Mouse (Mus musculus): Measurements from ENCODE around the gene Dennd4c. TPM values are rescaled to one million over a fixed set of nuclear protein-coding genes. Genes with fewer than 3 reads are reported as not detected.

Gene Dennd4c
- total RNA-seq (2023): 16.0 to 29.4 TPM (median 18.8 TPM) in 4 replicates

GRCm38 (mm10) chr4:86748336-86749291 lies at the start of gene Dennd4c:
TSS of gene Dennd4c (plus strand) at chr4:86748555.

GRCm38 (mm10) chr4:86857113-86858069 lies 109.0 kb downstream of the Dennd4c start, which contains the start of gene Rps6:
TSS of gene Rps6 (minus strand) at chr4:86857412.

GRCm38 (mm10) chr4:86874146-86874847 lies 125.9 kb downstream of the Dennd4c start, which contains the start of gene Acer2:
TSS of gene Acer2 (plus strand) at chr4:86874396.

Other genes starting within 250 kb of the Dennd4c start
- not detected in 4 replicates for gene Saxo1, start 190.2 kb upstream of the Dennd4c start, total RNA-seq (2023)
- gene Rraga, start 172.9 kb upstream of the Dennd4c start, total RNA-seq (2023): 87.8 to 104 TPM (median 94.1 TPM) in 4 replicates
- gene Haus6, start 136.5 kb upstream of the Dennd4c start, total RNA-seq (2023): 19.5 to 29.7 TPM (median 20.3 TPM) in 4 replicates
- 9.0 to 13.0 TPM (median 9.8 TPM) in 4 replicates for gene Plin2, start 78.5 kb upstream of the Dennd4c start, total RNA-seq (2023)
- 1,658 to 1,699 TPM (median 1,674 TPM) in 4 replicates for gene Rps6, start 108.9 kb downstream of the Dennd4c start, total RNA-seq (2023)
- gene Acer2, start 125.8 kb downstream of the Dennd4c start, total RNA-seq (2023): 0.19 to 0.70 TPM (median 0.56 TPM) in 4 replicates